Mouse (Mus musculus) kidney, postnatal 10 days (tissue): ENCODE data around the gene Ntrk1.
A peak's percentile ranks its signal among the peaks of the same experiment; 100 is the strongest.

ENCODE experiments used
- DNase-seq: peaks from one replicate; pipeline ENCODE4 v3.0.0; 2021; ENCODE audit warnings: mixed read lengths

Gene Ntrk1

DNA sequence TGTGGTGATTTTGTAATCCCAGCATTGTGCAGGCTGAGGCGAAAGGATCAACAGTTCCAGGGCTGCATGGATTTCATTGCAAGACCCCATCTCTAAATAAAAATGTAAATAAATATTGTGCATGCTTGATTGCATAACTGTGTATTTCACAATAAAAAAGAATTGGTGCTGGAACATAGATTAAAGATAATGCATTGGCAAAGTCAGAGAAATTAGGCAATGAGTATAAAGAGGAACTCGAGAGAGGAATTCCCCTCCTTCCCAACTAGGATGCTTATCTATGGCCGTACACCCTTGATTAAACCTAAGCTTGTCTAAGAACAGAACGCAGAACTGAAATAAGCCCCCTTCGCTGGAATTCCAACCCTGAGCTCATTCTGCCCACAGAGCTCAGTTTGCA, 9.8 kb downstream of the Ntrk1 start:
- DNase-seq, result no peak

GRCm38 (mm10) chr3:87783282-87784023, 11.5 kb downstream of the Ntrk1 start:
- DNase-seq, result peak; percentile 38

- no peak for DNase-seq
These were observed 15.9 kb downstream of the Ntrk1 start for GRCm38 (mm10) chr3:87779086-87779485.

DNA sequence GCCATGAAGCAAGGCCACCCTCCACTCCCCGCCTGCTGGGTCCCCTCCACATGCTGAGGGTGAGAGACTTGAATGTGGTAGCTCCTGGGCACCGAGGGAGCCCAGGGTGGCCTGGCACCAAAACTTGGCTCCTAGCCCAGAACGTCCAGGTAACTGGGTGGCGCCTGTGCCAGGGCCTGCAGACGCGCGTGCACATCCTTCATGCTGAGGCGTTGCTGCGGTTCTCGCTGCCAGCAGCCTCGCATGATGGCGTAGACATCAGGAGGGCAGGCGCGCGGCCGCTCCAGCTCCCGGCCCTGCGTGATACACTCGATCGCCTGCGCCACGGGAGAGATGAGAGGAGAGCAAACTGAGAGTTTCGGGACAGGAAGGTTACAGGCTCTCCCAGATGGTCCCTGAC, 16.7 kb downstream of the Ntrk1 start:
- DNase-seq, result peak; percentile 56

DNA sequence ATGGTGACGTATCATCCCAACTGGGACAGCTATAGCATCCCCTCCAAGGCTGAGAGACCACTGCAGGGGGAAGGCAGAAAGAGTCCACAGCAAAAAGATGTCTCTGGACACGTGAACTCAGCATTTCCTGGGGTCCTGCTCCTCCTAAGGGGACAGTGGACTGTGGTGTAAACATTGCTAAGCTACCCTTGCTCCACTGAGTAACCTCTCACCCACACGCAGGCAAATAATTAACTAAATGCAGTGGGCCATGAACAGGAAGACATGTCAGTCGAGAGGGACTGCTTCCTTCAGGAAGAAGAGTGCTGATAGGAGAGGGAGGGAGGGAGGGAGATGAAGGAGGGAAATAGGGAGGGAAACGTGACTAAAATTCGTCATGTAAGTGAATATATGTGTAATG, 23.9 kb downstream of the Ntrk1 start:
- peak; percentile 63 for DNase-seq

DNA sequence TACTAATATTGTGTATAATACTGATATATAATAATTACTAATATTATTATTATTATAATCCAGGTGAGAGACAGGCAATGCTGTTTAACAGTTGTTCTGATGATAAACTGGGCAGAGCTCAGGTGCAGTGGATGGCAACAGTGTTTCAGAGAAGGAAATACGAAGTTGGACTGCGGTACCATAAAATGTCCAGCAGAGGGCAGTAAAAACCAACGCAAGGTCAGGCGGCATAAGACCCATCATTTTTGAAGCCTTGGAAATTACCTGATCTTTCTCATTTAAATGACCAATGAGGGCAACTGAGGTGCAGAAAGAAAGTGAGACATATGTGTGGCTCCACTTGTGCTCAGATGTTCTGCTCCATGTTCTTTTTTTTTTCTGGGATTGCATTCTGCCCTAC, 24.7 kb downstream of the Ntrk1 start:
- DNase-seq, result peak; percentile 78

- no peak for DNase-seq
These were observed 25.5 kb downstream of the Ntrk1 start for GRCm38 (mm10) chr3:87769506-87769905.

GRCm38 (mm10) chr3:87768844-87769243, 26.1 kb downstream of the Ntrk1 start:
- DNase-seq, result peak; percentile 95

DNA sequence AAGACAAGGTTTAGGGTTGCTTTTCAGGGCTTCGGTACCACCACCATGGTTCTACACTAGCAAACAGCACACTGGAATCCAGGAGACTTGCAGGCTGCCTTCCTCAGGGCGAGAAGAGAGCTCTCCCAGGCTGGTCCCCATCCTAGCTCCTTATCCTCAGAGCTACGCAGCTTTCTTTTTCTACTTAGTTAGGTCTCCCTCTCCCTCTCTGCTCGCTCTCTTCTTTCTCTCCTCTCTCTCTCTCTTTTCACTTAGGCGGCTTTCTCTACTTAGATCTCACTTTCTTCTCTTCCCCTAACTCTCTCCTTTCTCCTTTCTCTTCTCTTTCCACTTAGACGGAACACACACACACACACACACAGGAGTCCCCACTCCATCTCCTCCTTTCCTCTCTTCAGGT, 26.5 kb downstream of the Ntrk1 start:
- no peak for DNase-seq

DNA sequence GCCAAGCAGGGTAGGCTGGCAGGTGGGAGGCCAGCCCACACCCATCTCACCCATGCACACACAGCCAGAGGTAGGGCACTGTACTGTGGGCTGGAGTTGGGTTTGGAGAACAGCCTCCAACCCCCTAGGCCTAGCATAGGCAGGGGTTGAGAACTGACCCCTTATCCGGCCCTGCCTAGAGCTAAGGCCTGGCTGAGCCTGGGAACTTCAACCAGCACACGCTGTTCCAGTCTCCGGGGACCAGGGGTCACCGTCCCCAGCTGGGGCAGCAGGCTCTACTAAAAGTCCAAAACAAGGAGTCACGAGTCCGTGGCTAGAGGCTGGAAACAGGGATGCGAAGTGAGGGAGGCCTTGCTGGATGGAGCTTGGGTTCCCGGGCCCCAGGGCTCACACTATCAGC, 27.2 kb downstream of the Ntrk1 start:
- DNase-seq, result peak; percentile 80

- no peak for DNase-seq
These were observed 28.7 kb downstream of the Ntrk1 start for GRCm38 (mm10) chr3:87766284-87766667.

DNA sequence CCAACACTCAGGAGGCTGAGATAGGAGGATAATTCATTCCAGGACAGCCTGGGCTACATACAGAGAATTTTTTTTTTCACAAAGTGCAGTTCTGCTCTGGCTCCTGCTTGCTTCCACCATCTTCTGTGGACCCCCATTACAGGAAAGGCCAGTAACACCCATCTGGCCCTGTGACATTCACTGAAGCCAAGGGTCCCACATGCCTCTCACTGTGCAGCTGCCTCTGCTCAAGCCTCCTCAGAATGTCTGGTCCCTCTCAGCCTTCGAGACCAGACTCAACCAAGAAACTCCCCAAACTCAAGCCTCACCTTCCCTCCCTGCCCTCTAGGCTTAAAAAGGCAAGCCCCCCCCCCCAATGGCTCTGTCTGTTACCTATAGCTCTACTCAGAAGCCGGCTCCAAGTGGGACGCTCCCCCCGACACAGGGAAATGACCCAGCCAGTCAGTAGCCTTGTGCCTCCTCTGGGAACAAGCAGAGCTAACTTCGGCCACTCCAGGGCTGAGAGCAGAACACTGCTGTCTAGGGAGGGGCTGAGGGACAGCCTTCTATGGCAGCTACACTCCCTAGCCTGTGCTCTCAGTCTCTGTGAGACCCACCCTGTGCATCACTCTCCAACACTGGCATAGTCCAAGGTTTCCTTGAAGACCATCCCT, 29.2 kb downstream of the Ntrk1 start:
- no peak for DNase-seq

DNA sequence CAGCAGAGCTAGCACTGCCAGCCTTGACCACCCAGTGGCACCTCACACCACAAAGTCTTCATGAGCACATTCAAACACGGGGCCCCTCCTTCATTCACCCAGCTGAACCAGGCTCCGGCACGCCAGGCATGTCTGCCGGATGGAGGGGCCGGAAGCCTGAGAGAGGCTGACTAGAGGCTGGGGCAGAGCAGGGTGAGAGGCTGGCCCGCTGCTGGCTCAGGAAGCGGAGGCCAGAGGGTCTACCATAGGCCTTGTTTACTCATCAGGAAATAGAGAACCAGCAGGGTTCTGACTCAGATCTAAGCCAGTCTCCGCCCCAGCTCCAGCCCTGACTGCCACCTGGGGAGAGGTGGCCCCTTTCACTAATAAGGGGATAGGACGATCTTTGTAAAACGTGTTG, 29.9 kb downstream of the Ntrk1 start:
- DNase-seq, result peak; percentile 85

GRCm38 (mm10) chr3:87764506-87764905, 30.5 kb downstream of the Ntrk1 start:
- DNase-seq, result peak; percentile 77

DNA sequence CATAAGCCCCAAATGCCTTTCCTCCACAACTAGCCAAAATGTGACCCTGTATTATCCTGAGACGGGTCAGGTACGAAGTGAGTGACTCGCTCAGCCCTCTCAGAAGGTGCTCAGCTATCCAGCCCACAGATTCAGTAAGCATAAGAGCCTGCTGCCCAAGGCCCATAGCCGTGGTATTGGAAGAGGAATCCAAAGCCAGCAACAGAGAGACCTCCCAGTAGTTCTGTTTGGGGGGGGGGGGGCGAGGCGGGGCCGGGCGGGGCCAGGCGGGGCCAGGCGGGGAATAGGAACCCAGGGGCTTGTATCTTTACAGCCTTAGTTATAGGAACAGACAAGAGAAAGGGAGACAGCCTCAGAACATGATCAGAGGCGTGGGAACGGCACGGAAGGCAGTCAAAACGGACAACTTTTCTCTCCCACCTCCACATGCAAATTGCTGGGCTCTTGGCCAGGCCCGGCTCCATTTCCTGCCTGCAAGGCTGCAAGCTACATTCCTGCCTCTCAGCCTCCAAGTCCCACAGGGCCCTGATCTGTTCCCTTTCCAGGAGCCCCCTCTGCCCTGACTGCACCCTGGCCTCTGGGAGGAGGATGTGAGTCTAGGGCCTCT, 31.2 kb downstream of the Ntrk1 start:
- peak; percentile 93 for DNase-seq

GRCm38 (mm10) chr3:87763202-87763601, 31.8 kb downstream of the Ntrk1 start:
- DNase-seq, result peak; percentile 47

DNA sequence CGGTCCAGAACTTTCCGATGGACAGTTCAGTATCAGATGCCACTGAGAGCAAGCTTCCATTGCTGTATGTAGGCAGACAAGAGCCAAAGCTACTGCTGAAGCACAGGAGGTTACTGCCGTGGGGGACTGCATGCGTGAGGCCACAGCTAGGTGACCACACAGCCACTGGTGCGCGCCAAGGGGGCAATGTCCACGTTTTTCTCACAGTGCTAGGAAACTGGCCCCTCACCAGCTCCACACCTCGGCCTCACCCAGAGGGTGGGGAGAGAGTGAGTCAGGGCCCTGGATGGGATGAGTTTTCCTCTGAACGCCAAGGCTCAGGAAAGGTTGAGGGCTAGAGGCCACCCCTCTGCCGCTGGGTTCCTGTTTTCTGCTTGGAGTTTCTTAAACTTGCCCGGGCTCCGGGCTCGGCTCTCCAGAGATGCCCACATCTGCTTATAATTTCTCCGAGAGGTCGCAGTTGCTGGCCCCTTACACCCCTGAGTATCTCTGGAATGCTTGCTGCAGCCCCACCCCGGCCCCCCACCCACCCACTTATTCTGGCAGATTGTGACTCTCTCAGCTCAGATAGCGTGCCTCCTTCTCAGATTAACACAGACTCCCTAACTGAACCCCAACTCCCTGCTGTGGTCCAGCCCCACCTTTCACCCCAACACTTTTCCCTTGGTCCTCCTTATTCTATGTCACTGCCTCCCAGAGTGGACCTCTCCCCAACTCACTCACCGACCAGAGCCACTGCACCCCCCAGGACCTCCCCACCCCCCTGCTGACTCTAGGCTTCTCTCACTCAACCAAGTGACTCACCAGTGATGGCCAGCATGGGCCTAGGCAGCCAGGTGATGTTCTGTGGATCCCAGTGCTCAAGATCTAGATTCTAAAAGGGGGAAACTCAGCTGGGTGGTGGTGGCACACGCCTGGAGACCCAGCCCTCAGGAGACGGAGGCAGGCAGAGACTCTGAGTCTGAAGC, 33.3 kb downstream of the Ntrk1 start:
- peak; percentile 64 for DNase-seq

- DNase-seq, result no peak
These were observed 36.3 kb downstream of the Ntrk1 start for GRCm38 (mm10) chr3:87758641-87759040.

- no peak for DNase-seq
These were observed 38.5 kb downstream of the Ntrk1 start for GRCm38 (mm10) chr3:87756488-87756887.

DNA sequence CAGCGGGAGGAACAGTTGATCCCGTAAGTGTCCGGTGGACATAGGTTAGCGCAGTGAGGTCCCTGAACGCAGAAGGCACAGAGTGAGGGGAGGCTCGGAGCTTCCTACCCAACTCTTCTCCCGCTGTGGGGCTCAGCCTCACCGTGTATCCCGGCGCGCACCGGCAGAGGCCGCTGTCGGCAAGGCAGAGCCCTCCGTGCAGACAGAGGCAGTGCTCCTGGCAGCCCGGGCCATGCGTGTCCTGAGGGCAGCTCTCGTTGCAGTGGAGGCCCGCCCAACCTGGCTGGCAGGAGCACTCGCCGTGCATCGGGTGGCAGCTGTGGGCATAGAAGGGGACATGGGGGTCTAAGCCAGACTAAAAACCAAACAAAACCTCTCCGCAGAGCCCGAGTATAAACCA, 39.0 kb downstream of the Ntrk1 start:
- DNase-seq, result peak; percentile 94

DNA sequence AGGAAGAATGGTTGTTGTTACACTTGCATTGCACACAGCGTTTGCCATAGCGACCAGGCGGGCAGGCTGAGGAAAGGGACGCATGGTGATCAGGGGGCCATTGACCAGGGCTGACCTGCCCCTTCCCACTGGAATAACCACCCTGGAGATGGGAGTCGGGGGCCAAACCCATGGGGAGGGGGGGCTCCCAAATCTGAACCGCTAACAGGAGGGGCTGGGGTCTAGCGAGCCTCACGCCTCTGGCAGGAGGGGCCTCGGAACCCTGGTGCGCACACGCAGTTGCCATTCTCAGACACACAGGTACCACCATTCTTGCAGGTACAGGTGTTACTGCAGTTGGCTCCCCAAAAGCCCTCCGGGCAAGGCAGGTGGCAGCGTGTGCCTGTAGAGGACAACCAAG, 41.1 kb downstream of the Ntrk1 start:
- no peak for DNase-seq

GRCm38 (mm10) chr3:87752567-87752966, 42.4 kb downstream of the Ntrk1 start:
- no peak for DNase-seq

GRCm38 (mm10) chr3:87749977-87750376, 45.0 kb downstream of the Ntrk1 start:
- DNase-seq, result no peak
